ENCODE assay signal across 14 mouse cellular contexts in genomic region chr17:33911052-33911812, GRCm38 (mm10). TPM values are rescaled to one million over a fixed set of nuclear protein-coding genes. Genes with fewer than 3 reads are reported as not detected.
DNase-seq lines count a peak whose midpoint lies in the region; ATAC-seq and TF ChIP-seq lines count a peak whose summit lies in the region.
"Had no signal": no experiment of that assay in that cellular context is flagged by ENCODE, and none has a peak within 500 bp of the region (broad histone marks: within the 10 kb centered on the region; RNA-seq: fewer than 3 reads in every experiment).

No protein-coding gene starts in this region.

- no peak overlapping the region for H3K27ac ChIP-seq in forebrain, embryonic 12.5 days
- H3K27ac ChIP-seq in forebrain, embryonic 14.5 days (ENCODE audit: low read depth, low read length): no peak overlapping the region
- H3K27ac ChIP-seq in ES-Bruce4 (ENCODE audit: insufficient read depth, low read length): peak overlapping the region; percentile 44
- no peak overlapping the region for H3K27ac ChIP-seq in embryonic facial prominence, embryonic 12.5 days
- no peak overlapping the region for H3K27ac ChIP-seq in intestine, postnatal 0 days (ENCODE audit: low read depth, low read length)
- H3K27ac ChIP-seq: midbrain, embryonic 12.5 days had no signal

- H3K4me1 ChIP-seq in forebrain, embryonic 12.5 days: peaks cover 42% of the 10 kb centered on the region
- peaks cover 11% of the 10 kb centered on the region for H3K4me1 ChIP-seq in forebrain, embryonic 14.5 days (ENCODE audit: control insufficient read depth, insufficient read depth, low read length)
- peaks cover 3% of the 10 kb centered on the region for H3K4me1 ChIP-seq in ES-Bruce4 (ENCODE audit: control insufficient read depth, insufficient read depth, low read length)
- peaks cover 29% of the 10 kb centered on the region for H3K4me1 ChIP-seq in embryonic facial prominence, embryonic 12.5 days
- H3K4me1 ChIP-seq in intestine, postnatal 0 days (replicated peaks; ENCODE audit: control insufficient read depth, insufficient read depth, low read length): 0 out of 2 replicates have a peak, but pooled peaks cover 4% of the 10 kb centered on the region

- TF ChIP-seq POLR2A in ES-Bruce4 (IDR thresholded peaks at IDR 0.05; ENCODE audit: insufficient read depth, low read length): no peak

- ATAC-seq in forebrain, embryonic 12.5 days (ENCODE audit: low FRiP score): no peak
- no peak for ATAC-seq in forebrain, embryonic 14.5 days
- no peak for ATAC-seq in embryonic facial prominence, embryonic 12.5 days (ENCODE audit: insufficient number of reproducible peaks, insufficient read depth, low FRiP score, low TSS enrichment)
- no peak for ATAC-seq in intestine, postnatal 0 days
- ATAC-seq: hindbrain, embryonic 16.5 days; lung, postnatal 0 days had no signal

- WGBS in forebrain, embryonic 12.5 days: 93% methylated on average over 31 of the region's 31 CpGs
- 90% methylated on average over 31 of the region's 31 CpGs for WGBS in forebrain, embryonic 14.5 days
- WGBS in embryonic facial prominence, embryonic 12.5 days: 93% methylated on average over 31 of the region's 31 CpGs
- WGBS in intestine, postnatal 0 days: 92% methylated on average over 31 of the region's 31 CpGs

- no peak overlapping the region for H3K9ac ChIP-seq in forebrain, embryonic 12.5 days
- H3K9ac ChIP-seq in forebrain, embryonic 14.5 days (ENCODE audit: low read length): no peak overlapping the region
- peak overlapping the region; percentile 22 for H3K9ac ChIP-seq in ES-Bruce4 (ENCODE audit: low read depth, poor library complexity, severe bottlenecking)
- peak overlapping the region; percentile 11; the same call in 1 of the 2 replicates for H3K9ac ChIP-seq in embryonic facial prominence, embryonic 12.5 days
- H3K9ac ChIP-seq in intestine, postnatal 0 days (ENCODE audit: low read depth, low read length): no peak overlapping the region

- peaks cover 41% of the 10 kb centered on the region for H3K36me3 ChIP-seq in forebrain, embryonic 12.5 days (replicated peaks)
- peaks cover 41% of the 10 kb centered on the region for H3K36me3 ChIP-seq in forebrain, embryonic 14.5 days (ENCODE audit: control insufficient read depth, insufficient read depth, low read length)
- peaks cover 29% of the 10 kb centered on the region for H3K36me3 ChIP-seq in ES-Bruce4 (ENCODE audit: control insufficient read depth, insufficient read depth, low read length, poor library complexity, severe bottlenecking)
- H3K36me3 ChIP-seq in embryonic facial prominence, embryonic 12.5 days: peaks cover 41% of the 10 kb centered on the region
- peaks cover 42% of the 10 kb centered on the region for H3K36me3 ChIP-seq in intestine, postnatal 0 days (ENCODE audit: control insufficient read depth, insufficient read depth)

- no peak overlapping the region for H3K4me2 ChIP-seq in forebrain, embryonic 12.5 days
- H3K4me2 ChIP-seq in forebrain, embryonic 14.5 days (ENCODE audit: low read length): no peak overlapping the region
- no peak overlapping the region for H3K4me2 ChIP-seq in embryonic facial prominence, embryonic 12.5 days (replicated peaks)
- no peak overlapping the region for H3K4me2 ChIP-seq in intestine, postnatal 0 days (replicated peaks; ENCODE audit: low read depth)

- H3K9me3 ChIP-seq in forebrain, embryonic 12.5 days: no peaks in the 10 kb centered on the region
- H3K9me3 ChIP-seq in forebrain, embryonic 14.5 days (replicated peaks; ENCODE audit: control insufficient read depth, low read length): no peaks in the 10 kb centered on the region
- H3K9me3 ChIP-seq in ES-Bruce4 (replicated peaks; ENCODE audit: control insufficient read depth, insufficient read depth, low read length, poor library complexity, severe bottlenecking): no peaks in the 10 kb centered on the region
- H3K9me3 ChIP-seq in embryonic facial prominence, embryonic 12.5 days: no peaks in the 10 kb centered on the region
- H3K9me3 ChIP-seq in intestine, postnatal 0 days (ENCODE audit: control insufficient read depth): no peaks in the 10 kb centered on the region
- H3K9me3 ChIP-seq: heart, embryonic 12.5 days; limb, embryonic 15.5 days; midbrain, embryonic 12.5 days had no signal

- H3K4me3 ChIP-seq in forebrain, embryonic 12.5 days (replicated peaks): peak overlapping the region; percentile 84; the same call in 1 of the 2 replicates
- H3K4me3 ChIP-seq in forebrain, embryonic 14.5 days (ENCODE audit: low read depth, low read length): no peak overlapping the region
- peak overlapping the region; percentile 26 for H3K4me3 ChIP-seq in ES-Bruce4 (ENCODE audit: low read depth, low read length)
- peak overlapping the region; percentile 13; the same call in 1 of the 2 replicates for H3K4me3 ChIP-seq in embryonic facial prominence, embryonic 12.5 days
- no peak overlapping the region for H3K4me3 ChIP-seq in intestine, postnatal 0 days (ENCODE audit: low read depth, low read length)

- DNase-seq in forebrain, embryonic 14.5 days (ENCODE audit: low spot score): no peak
- DNase-seq in kidney, postnatal 10 days: peak; percentile 23
- no peak for DNase-seq in kidney, adult 11 months
- DNase-seq: gastrocnemius, postnatal 10 days; kidney, postnatal 4 days had no signal

- no peak for TF ChIP-seq EP300 in ES-Bruce4 (IDR thresholded peaks at IDR 0.05; ENCODE audit: insufficient read depth, low read depth, low read length)

- H3K27me3 ChIP-seq in forebrain, embryonic 12.5 days: no peaks in the 10 kb centered on the region
- no peaks in the 10 kb centered on the region for H3K27me3 ChIP-seq in forebrain, embryonic 14.5 days (replicated peaks; ENCODE audit: control insufficient read depth, insufficient read depth, low read length)
- H3K27me3 ChIP-seq in ES-Bruce4 (ENCODE audit: control insufficient read depth, insufficient read depth, low read length, poor library complexity, severe bottlenecking): no peaks in the 10 kb centered on the region
- H3K27me3 ChIP-seq in embryonic facial prominence, embryonic 12.5 days: no peaks in the 10 kb centered on the region
- no peaks in the 10 kb centered on the region for H3K27me3 ChIP-seq in intestine, postnatal 0 days (replicated peaks; ENCODE audit: control insufficient read depth, insufficient read depth, low read length)
- H3K27me3 ChIP-seq: heart, embryonic 12.5 days; limb, embryonic 15.5 days; midbrain, embryonic 12.5 days had no signal

- no peak for TF ChIP-seq CTCF in ES-Bruce4 (IDR thresholded peaks at IDR 0.05; ENCODE audit: low read depth, low read length)
- TF ChIP-seq CTCF in intestine, postnatal 0 days (IDR thresholded peaks at IDR 0.05; ENCODE audit: low read depth): no peak

RNA-seq across cellular contexts. Expression of gene Daxx, which starts 2.0 kb away (rescaled TPM):
- polyA plus RNA-seq in forebrain, embryonic 12.5 days (2016; fragmentation: Nextera tagmentation; extraction: Ambion mirVana): 67.9 and 68.2 TPM in 2 replicates
- 43.3 and 48.0 TPM in 2 replicates for polyA plus RNA-seq in forebrain, embryonic 14.5 days (2014; fragmentation: Nextera tagmentation; extraction: Ambion mirVana)
- 40.2 and 42.3 TPM in 2 replicates for polyA plus RNA-seq in ES-Bruce4 (2011; ENCODE audit: insufficient read depth, insufficient read length, low read depth, missing spikeins)
- polyA plus RNA-seq in embryonic facial prominence, embryonic 12.5 days (2016; fragmentation: Nextera tagmentation; extraction: Ambion mirVana): 70.1 and 72.8 TPM in 2 replicates
- 20.6 and 22.6 TPM in 2 replicates for polyA plus RNA-seq in intestine, postnatal 0 days (2015; fragmentation: Nextera tagmentation; extraction: Ambion mirVana)

RNA-seq across cellular contexts. Expression of gene Tapbp, which starts 4.5 kb away (rescaled TPM):
- 16.1 and 19.5 TPM in 2 replicates for polyA plus RNA-seq in forebrain, embryonic 12.5 days (2016; fragmentation: Nextera tagmentation; extraction: Ambion mirVana)
- polyA plus RNA-seq in forebrain, embryonic 14.5 days (2014; fragmentation: Nextera tagmentation; extraction: Ambion mirVana): 14.1 and 17.7 TPM in 2 replicates
- polyA plus RNA-seq in ES-Bruce4 (2011; ENCODE audit: insufficient read depth, insufficient read length, low read depth, missing spikeins): 81.0 and 97.3 TPM in 2 replicates
- polyA plus RNA-seq in embryonic facial prominence, embryonic 12.5 days (2016; fragmentation: Nextera tagmentation; extraction: Ambion mirVana): 20.0 and 25.0 TPM in 2 replicates
- polyA plus RNA-seq in intestine, postnatal 0 days (2015; fragmentation: Nextera tagmentation; extraction: Ambion mirVana): 102 and 110 TPM in 2 replicates

RNA-seq across cellular contexts. Expression of gene Zbtb22, which starts 4.5 kb away (rescaled TPM):
- 23.1 and 23.5 TPM in 2 replicates for polyA plus RNA-seq in forebrain, embryonic 12.5 days (2016; fragmentation: Nextera tagmentation; extraction: Ambion mirVana)
- polyA plus RNA-seq in forebrain, embryonic 14.5 days (2014; fragmentation: Nextera tagmentation; extraction: Ambion mirVana): 12.3 and 12.6 TPM in 2 replicates
- polyA plus RNA-seq in ES-Bruce4 (2011; ENCODE audit: insufficient read depth, insufficient read length, low read depth, missing spikeins): 14.8 and 20.7 TPM in 2 replicates
- 21.6 and 21.9 TPM in 2 replicates for polyA plus RNA-seq in embryonic facial prominence, embryonic 12.5 days (2016; fragmentation: Nextera tagmentation; extraction: Ambion mirVana)
- polyA plus RNA-seq in intestine, postnatal 0 days (2015; fragmentation: Nextera tagmentation; extraction: Ambion mirVana): 11.1 and 12.9 TPM in 2 replicates

RNA-seq across cellular contexts. Expression of gene Platr17, which starts 6.3 kb away (rescaled TPM):
- polyA plus RNA-seq in forebrain, embryonic 12.5 days (2016; fragmentation: Nextera tagmentation; extraction: Ambion mirVana): not detected in 2 replicates
- polyA plus RNA-seq in forebrain, embryonic 14.5 days (2014; fragmentation: Nextera tagmentation; extraction: Ambion mirVana): 0.28 TPM in 1 of 2 replicates, not detected in the other
- 16.7 and 19.1 TPM in 2 replicates for polyA plus RNA-seq in ES-Bruce4 (2011; ENCODE audit: insufficient read depth, insufficient read length, low read depth, missing spikeins)
- 0.35 and 0.38 TPM in 2 replicates for polyA plus RNA-seq in embryonic facial prominence, embryonic 12.5 days (2016; fragmentation: Nextera tagmentation; extraction: Ambion mirVana)
- polyA plus RNA-seq in intestine, postnatal 0 days (2015; fragmentation: Nextera tagmentation; extraction: Ambion mirVana): 0.25 and 0.31 TPM in 2 replicates

RNA-seq across cellular contexts. Expression of gene Rgl2, which starts 18.1 kb away (rescaled TPM):
- polyA plus RNA-seq in forebrain, embryonic 12.5 days (2016; fragmentation: Nextera tagmentation; extraction: Ambion mirVana): 53.7 and 55.9 TPM in 2 replicates
- polyA plus RNA-seq in forebrain, embryonic 14.5 days (2014; fragmentation: Nextera tagmentation; extraction: Ambion mirVana): 27.2 and 36.0 TPM in 2 replicates
- 34.7 and 37.5 TPM in 2 replicates for polyA plus RNA-seq in ES-Bruce4 (2011; ENCODE audit: insufficient read depth, insufficient read length, low read depth, missing spikeins)
- polyA plus RNA-seq in embryonic facial prominence, embryonic 12.5 days (2016; fragmentation: Nextera tagmentation; extraction: Ambion mirVana): 60.9 and 64.8 TPM in 2 replicates
- polyA plus RNA-seq in intestine, postnatal 0 days (2015; fragmentation: Nextera tagmentation; extraction: Ambion mirVana): 10.8 and 11.6 TPM in 2 replicates

Comparison
In these comparisons a context has a peak if more than half of its experiments do, and no peak if none do; other contexts are left out.
1. H3K4me3 ChIP-seq: peak in forebrain, embryonic 12.5 days (single experiment), ES-Bruce4 (single experiment) and embryonic facial prominence, embryonic 12.5 days (single experiment); none in forebrain, embryonic 14.5 days (single experiment) and intestine, postnatal 0 days (single experiment).
2. H3K9ac ChIP-seq: peak in ES-Bruce4 (single experiment) and embryonic facial prominence, embryonic 12.5 days (single experiment); none in forebrain, embryonic 12.5 days (single experiment), forebrain, embryonic 14.5 days (single experiment) and intestine, postnatal 0 days (single experiment).